Mouse (Mus musculus) mesoderm, embryonic 11.5 days (tissue): ENCODE measurements around the gene Gzmf.
"Not testable (repeated sequence)": the region's sequence is repeated elsewhere in the genome, so short reads cannot be mapped to it uniquely, and the experiment has no call there.

ENCODE experiments used
- DNase-seq: peaks from one replicate; pipeline ENCODE4 v3.0.0-alpha.2; 2012; ENCODE audit warnings: low read depth, low spot score

Gene Gzmf

GRCm38 (mm10) chr14:56211317-56211716 is at the start of gene Gzmf:
Gene Gzmf (minus strand): TSS chr14:56211417.
- DNase-seq: no peak

- no peak for DNase-seq
These were observed 29.2 kb upstream of the Gzmf start for GRCm38 (mm10) chr14:56240409-56240808.

DNA sequence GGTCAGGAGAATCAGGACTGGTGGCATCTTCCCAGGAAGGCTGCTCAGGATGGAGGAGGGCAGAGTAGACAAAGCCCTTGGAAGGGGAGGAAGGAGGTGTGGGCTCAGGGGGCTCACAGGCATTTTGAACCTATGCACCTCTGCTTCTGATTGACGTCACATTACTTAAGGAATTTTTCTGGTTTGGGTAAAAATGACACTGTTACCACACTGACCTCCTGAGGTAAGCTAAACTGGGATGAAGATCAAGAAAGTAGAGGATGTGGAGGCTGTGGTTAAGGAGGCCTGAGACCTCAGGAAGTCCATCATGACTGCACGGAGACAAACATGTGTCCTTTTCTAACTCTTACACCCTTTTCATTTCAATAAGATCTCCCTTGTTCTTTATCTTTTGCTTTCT is 23.3 kb upstream of the Gzmf start, which contains the start of gene Gzmc:
Gene Gzmc (minus strand): TSS at position 101 of the 400 bp plus-strand sequence.
- DNase-seq: no peak

DNA sequence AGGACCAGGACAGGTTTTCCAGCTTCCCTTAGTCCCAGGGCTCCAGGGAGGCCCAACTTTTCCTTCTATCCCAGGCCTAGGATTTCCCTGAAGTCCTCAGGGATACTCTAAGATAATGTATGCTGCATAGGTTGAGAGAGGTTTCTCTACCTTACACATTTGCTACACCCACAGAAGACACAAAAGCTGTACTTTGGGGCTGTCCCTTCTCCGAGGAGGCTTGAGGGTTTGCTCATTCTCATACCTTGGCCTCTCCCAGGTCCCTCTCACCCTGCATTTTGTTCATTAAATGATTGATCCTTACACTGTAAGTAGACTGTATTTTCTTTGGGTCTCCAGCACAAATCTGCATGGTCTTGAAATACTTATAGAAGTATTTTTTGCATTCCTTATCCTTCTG is 5.6 kb downstream of the Gzmf start:
- DNase-seq: no peak

- peak; percentile 45 for DNase-seq
These were observed 6.2 kb downstream of the Gzmf start for GRCm38 (mm10) chr14:56205021-56205420.

DNA sequence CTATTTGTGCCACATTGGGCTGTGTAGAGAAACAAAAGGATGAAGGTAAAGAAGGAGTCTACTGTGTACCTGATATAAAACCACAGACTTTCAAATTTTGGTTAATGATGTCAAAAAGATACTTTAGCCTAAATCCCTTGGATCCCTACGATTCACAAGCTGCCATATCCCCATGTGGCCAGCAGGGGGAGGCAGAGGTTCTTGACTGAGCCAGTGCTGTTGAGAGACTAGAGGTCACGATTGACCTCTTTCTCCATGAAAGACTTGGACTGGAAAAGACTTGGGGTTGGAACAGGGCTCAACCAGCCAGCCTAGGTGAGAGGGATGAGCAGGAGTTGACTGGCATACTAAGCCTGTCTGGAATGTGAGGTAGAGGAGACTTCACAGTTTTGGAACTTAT is 7.2 kb downstream of the Gzmf start:
- DNase-seq: peak; percentile 62

DNA sequence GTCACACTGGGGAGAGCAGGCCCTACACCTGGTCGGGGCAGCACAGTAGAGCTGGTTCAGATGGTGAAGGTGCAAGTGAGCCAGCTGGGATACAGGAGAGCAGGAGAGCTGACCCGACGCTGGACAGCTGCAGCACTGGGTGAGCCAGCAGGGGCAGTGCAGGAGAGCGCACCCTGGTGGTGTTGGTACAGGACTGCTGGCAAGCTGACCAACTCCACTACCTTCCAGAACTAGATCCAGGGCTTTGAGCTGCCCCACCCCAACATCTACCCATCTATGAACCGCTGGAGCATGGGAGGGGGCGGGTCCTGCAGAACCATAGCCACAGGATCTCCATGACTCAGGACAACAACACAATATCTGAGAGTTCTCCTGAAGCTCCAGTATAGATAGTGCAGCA is 24.3 kb downstream of the Gzmf start:
- no peak for DNase-seq

- no peak for DNase-seq
These were observed 24.7 kb downstream of the Gzmf start for GRCm38 (mm10) chr14:56186521-56186920.

- DNase-seq: peak; percentile 52
These were observed 33.6 kb downstream of the Gzmf start for GRCm38 (mm10) chr14:56177651-56178050.

GRCm38 (mm10) chr14:56174499-56174898 is 36.7 kb downstream of the Gzmf start, which contains the start of gene Gzmn:
Gene Gzmn (minus strand): TSS chr14:56174599.
- DNase-seq: no peak

DNA sequence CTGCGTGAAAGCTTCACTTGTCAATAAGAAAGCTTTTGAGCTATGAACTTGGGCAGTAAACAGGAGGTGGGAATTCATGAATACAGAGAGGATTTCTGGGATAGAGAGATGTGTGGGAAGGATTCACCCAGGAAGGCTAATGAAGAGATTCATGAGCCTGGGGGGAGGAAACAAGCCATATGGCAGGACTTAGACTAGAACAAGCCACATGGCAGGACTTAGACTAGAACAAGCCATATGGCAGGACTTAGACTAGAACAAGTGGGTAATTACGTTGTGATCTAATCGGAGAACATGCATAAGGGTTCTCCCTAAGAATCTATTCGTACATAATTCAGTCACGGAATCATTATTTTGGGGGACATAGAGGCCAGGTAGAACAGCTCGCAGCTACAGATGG is 37.8 kb downstream of the Gzmf start:
- no peak for DNase-seq

GRCm38 (mm10) chr14:56172744-56173143 is 38.5 kb downstream of the Gzmf start:
- no peak for DNase-seq

- no peak for DNase-seq
These were observed 43.2 kb downstream of the Gzmf start for GRCm38 (mm10) chr14:56168009-56168408.

GRCm38 (mm10) chr14:56162109-56162508 is 49.1 kb downstream of the Gzmf start:
- DNase-seq: no peak

- not testable (repeated sequence) for DNase-seq
These were observed 51.7 kb downstream of the Gzmf start, which contains the start of gene Gzmg for GRCm38 (mm10) chr14:56159479-56159878. Gene Gzmg (minus strand): TSS chr14:56159579.

DNA sequence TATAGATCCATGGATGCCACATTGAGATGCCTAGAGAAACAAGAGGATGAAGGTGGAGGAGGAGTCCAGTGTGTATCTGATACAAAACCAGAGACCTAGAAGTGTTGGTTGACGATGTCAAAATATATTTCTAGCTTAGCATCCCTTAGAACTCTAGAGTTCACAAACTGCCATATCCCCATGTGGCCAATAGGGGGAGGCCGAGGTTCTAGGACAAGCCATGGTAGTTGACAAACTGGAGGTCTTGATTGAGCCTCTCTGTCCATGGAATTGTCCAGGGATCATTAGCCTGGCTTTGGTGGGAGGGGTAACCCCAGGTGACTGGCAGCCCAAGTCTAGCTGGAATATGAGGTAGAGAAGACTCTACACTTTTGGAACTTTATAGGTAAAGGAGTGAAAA is 55.9 kb downstream of the Gzmf start:
- no peak for DNase-seq
